Mouse (Mus musculus) frontal cortex, adult (tissue): Measurements from ENCODE around the gene Pop4.
"Not testable (repeated sequence)": the region's sequence is repeated elsewhere in the genome, so short reads cannot be mapped to it uniquely, and the experiment has no call there.

Experiments
- ATAC-seq: cut with Nextera tagmentation; 2 replicates; pipeline ENCODE4 v1.9.2; 2017; ENCODE audit warnings: mild to moderate bottlenecking, moderate library complexity, mixed read lengths; ENCODE audit not compliant: low TSS enrichment

Gene Pop4

GRCm38 (mm10) chr7:38270703-38271510 is at the start of gene Pop4:
Pop4 (minus strand) TSS chr7:38271423.
- ATAC-seq = peak; percentile 98

GRCm38 (mm10) chr7:38320641-38321040 is 49.4 kb upstream of the Pop4 start:
- ATAC-seq = no peak

- ATAC-seq = not testable (repeated sequence)
Measured at GRCm38 (mm10) chr7:38282192-38282591, 11.0 kb upstream of the Pop4 start.

- ATAC-seq = no peak
Measured at GRCm38 (mm10) chr7:38272551-38272950, 1.3 kb upstream of the Pop4 start.

- ATAC-seq = no peak
Measured at GRCm38 (mm10) chr7:38271859-38272258, 636 bp upstream of the Pop4 start.

- ATAC-seq = peak; percentile 54; the same call in 1 of the 2 replicates
Measured at GRCm38 (mm10) chr7:38271511-38271811, 238 bp upstream of the Pop4 start.

- ATAC-seq = peak; percentile 58; the same call in 1 of the 2 replicates
Measured at GRCm38 (mm10) chr7:38267006-38267680, 4.1 kb downstream of the Pop4 start.

GRCm38 (mm10) chr7:38262406-38262805 is 8.8 kb downstream of the Pop4 start:
- peak; percentile 69; the same call in 1 of the 2 replicates for ATAC-seq

GRCm38 (mm10) chr7:38259631-38260030 is 11.6 kb downstream of the Pop4 start:
- no peak for ATAC-seq

GRCm38 (mm10) chr7:38253441-38253840 is 17.8 kb downstream of the Pop4 start:
- ATAC-seq = no peak

GRCm38 (mm10) chr7:38251494-38252216 is 19.6 kb downstream of the Pop4 start:
- no peak for ATAC-seq

GRCm38 (mm10) chr7:38242417-38242816 is 28.8 kb downstream of the Pop4 start:
- ATAC-seq = no peak

GRCm38 (mm10) chr7:38237140-38237539 is 34.1 kb downstream of the Pop4 start:
- ATAC-seq = no peak

GRCm38 (mm10) chr7:38236400-38237105 is 34.7 kb downstream of the Pop4 start:
- ATAC-seq = no peak

GRCm38 (mm10) chr7:38230285-38230684 is 40.9 kb downstream of the Pop4 start:
- ATAC-seq = no peak

- no peak for ATAC-seq
Measured at GRCm38 (mm10) chr7:38228329-38228728, 42.9 kb downstream of the Pop4 start.

- peak; percentile 86 for ATAC-seq
Measured at GRCm38 (mm10) chr7:38227900-38228298, 43.3 kb downstream of the Pop4 start, which contains the start of gene Plekhf1. Plekhf1 (minus strand) TSS chr7:38228016.

- peak; percentile 64; the same call in 1 of the 2 replicates for ATAC-seq
Measured at GRCm38 (mm10) chr7:38227181-38227899, 43.9 kb downstream of the Pop4 start.

GRCm38 (mm10) chr7:38226226-38226625 is 45.0 kb downstream of the Pop4 start:
- no peak for ATAC-seq

GRCm38 (mm10) chr7:38224577-38225369 is 46.5 kb downstream of the Pop4 start:
- ATAC-seq = no peak
